19 mouse cellular contexts compared by ENCODE assay signal in genomic region chr10:12558810-12559209, GRCm38 (mm10).
"Had no signal": no experiment of that assay in that cellular context is flagged by ENCODE, and none has a peak within 500 bp of the region (broad histone marks: within the 10 kb centered on the region; RNA-seq: fewer than 3 reads in every experiment).

No protein-coding gene starts in this region.

- H3K4me1 ChIP-seq: liver, embryonic 13.5 days; liver, embryonic 15.5 days; lung, embryonic 15.5 days; midbrain, embryonic 12.5 days; neural tube, embryonic 15.5 days had no signal

- H3K9me3 ChIP-seq: liver, embryonic 13.5 days; liver, embryonic 15.5 days; lung, embryonic 15.5 days; midbrain, embryonic 10.5 days; midbrain, embryonic 12.5 days; neural tube, embryonic 13.5 days; neural tube, embryonic 15.5 days had no signal

- DNase-seq: liver, embryonic 13.5 days; liver, postnatal 0 days; lung, adult 2 months; lung, postnatal 14 days; lung, postnatal 36 days; midbrain, embryonic 14.5 days; right cerebral cortex, postnatal 14 days; thymus, adult 18-20 months; thymus, postnatal 14 days; thymus, postnatal 36 days had no signal

- H3K36me3 ChIP-seq: liver, embryonic 13.5 days; liver, embryonic 15.5 days; lung, embryonic 15.5 days; midbrain, embryonic 10.5 days; midbrain, embryonic 12.5 days; neural tube, embryonic 13.5 days; neural tube, embryonic 15.5 days had no signal

- H3K27me3 ChIP-seq: liver, embryonic 13.5 days; liver, embryonic 15.5 days; lung, embryonic 15.5 days; midbrain, embryonic 12.5 days; neural tube, embryonic 13.5 days; neural tube, embryonic 15.5 days had no signal

- H3K4me3 ChIP-seq: liver, embryonic 13.5 days; liver, embryonic 15.5 days; lung, embryonic 15.5 days; midbrain, embryonic 10.5 days; midbrain, embryonic 12.5 days; myocyte; neural tube, embryonic 13.5 days; neural tube, embryonic 15.5 days had no signal

- ATAC-seq: liver, postnatal 0 days; lung, postnatal 0 days; midbrain, embryonic 16.5 days had no signal
